Mouse (Mus musculus) forebrain, postnatal 0 days (tissue): ENCODE data around the gene Mdga1. TPM values are rescaled to one million over a fixed set of nuclear protein-coding genes. Genes with fewer than 3 reads are reported as not detected.
A peak's percentile ranks its signal among the peaks of the same experiment; 100 is the strongest.

ENCODE experiments used
- ATAC-seq: fragments of 200-750 bp; cut with Nextera tagmentation; 2 replicates; pipeline ENCODE4 v1.8.0; 2017; ENCODE audit warnings: mild to moderate bottlenecking, moderate library complexity
- DNase-seq: peaks from one replicate; pipeline ENCODE4 v3.0.0-alpha.2; 2015
- H3K27ac ChIP-seq: fragments of 300-500 bp; sonication (generic); 2 replicates; pipeline ENCODE4 v1.5.1; 2014; ENCODE audit warnings: low read depth, mild to moderate bottlenecking, antibody characterized with exemption, low read length, moderate library complexity, mixed read lengths
- H3K27me3 ChIP-seq: fragments of 300-500 bp; sonication (generic); 2 replicates; pipeline ENCODE4 v1.6.1; 2014; ENCODE audit warnings: mild to moderate bottlenecking, low read length, mixed read lengths; ENCODE audit not compliant: insufficient read depth
- H3K36me3 ChIP-seq: fragments of 300-500 bp; sonication (generic); 2 replicates; pipeline ENCODE4 v1.6.1; 2014; ENCODE audit warnings: mild to moderate bottlenecking, moderate library complexity; ENCODE audit not compliant: insufficient read depth
- H3K4me1 ChIP-seq: fragments of 300-500 bp; sonication (generic); 2 replicates; pipeline ENCODE4 v1.6.1; 2014; ENCODE audit warnings: antibody characterized with exemption; ENCODE audit not compliant: insufficient read depth
- H3K4me2 ChIP-seq: fragments of 300-500 bp; sonication (generic); 2 replicates; pipeline ENCODE4 v1.6.1; 2014; ENCODE audit warnings: low read depth, mild to moderate bottlenecking, moderate library complexity
- H3K4me3 ChIP-seq: fragments of 300-500 bp; sonication (generic); 2 replicates; pipeline ENCODE4 v1.5.1; 2014; ENCODE audit warnings: low read depth, low read length, mixed read lengths
- H3K9ac ChIP-seq: fragments of 300-500 bp; sonication (generic); 2 replicates; pipeline ENCODE4 v1.6.1; 2014; ENCODE audit warnings: mild to moderate bottlenecking
- H3K9me3 ChIP-seq: fragments of 300-500 bp; sonication (generic); 2 replicates; pipeline ENCODE4 v1.6.1; 2016; ENCODE audit warnings: low read length
- CTCF ChIP-seq: sonication (generic); IDR thresholded peaks from 2 replicates; pipeline ENCODE4 v1.5.1; 2016; ENCODE audit warnings: antibody characterized with exemption, control low read depth, low read depth
- WGBS: fragments of 180-500 bp; shearing (Covaris S2); extraction: QIAGEN DNeasy Blood & Tissue Kit; methylation state at CpG from one replicate; pipeline ENCODE4 v1.1.7; 2014; 5-methylcytosine and 5-hydroxymethylcytosine counted together
- polyA plus RNA-seq: library from polyadenylated mRNA; unstranded; fragments of >200 nt; fragmentation: Nextera tagmentation; extraction: Ambion mirVana; gene quantifications from 2 replicates; pipeline ENCODE4 v1.2.1, GENCODE M21; 2015
- total RNA-seq: library from RNA; depleted of rRNA; stranded (reverse); fragments of >200 nt; gene quantifications from 2 replicates; pipeline ENCODE4 v1.2.3, GENCODE M21; 2014

Mdga1 gene
- total and polyA plus RNA-seq, 2 experiments from 2014 or later = 10.9 to 45.7 TPM

GRCm38 (mm10) chr17:29834333-29834732 is 135.6 kb downstream of the Mdga1 start:
- H3K4me1 ChIP-seq = no peaks in the 10 kb centered on the region
- no peaks in the 10 kb centered on the region; the same call in 1 of the 2 replicates for H3K36me3 ChIP-seq
- H3K27ac ChIP-seq = peak overlapping the region; percentile 62
- no peaks in the 10 kb centered on the region for H3K27me3 ChIP-seq
- H3K4me3 ChIP-seq = no peak overlapping the region
- 50% methylated on average over 9 of the region's 9 CpGs for WGBS
- H3K9ac ChIP-seq = no peak overlapping the region
- no peak overlapping the region for H3K4me2 ChIP-seq
- peak; percentile 32 for DNase-seq
- H3K9me3 ChIP-seq = no peaks in the 10 kb centered on the region
- no peak; the same call in 1 of the 2 replicates for ATAC-seq
- no peak for TF ChIP-seq CTCF

GRCm38 (mm10) chr17:29831696-29832095 is 138.2 kb downstream of the Mdga1 start:
- ATAC-seq = no peak
- 89% methylated on average over 11 of the region's 11 CpGs for WGBS

GRCm38 (mm10) chr17:29829136-29829535 is 140.8 kb downstream of the Mdga1 start:
- Histone ChIP-seq H3K27ac (no peak overlapping the region), H3K4me1 (no peaks in the 10 kb centered on the region), H3K9ac (no peak overlapping the region), H3K9me3 (no peaks in the 10 kb centered on the region), H3K4me3 (no peak overlapping the region), H3K36me3 (no peaks in the 10 kb centered on the region; the same call in 1 of the 2 replicates), H3K4me2 (no peak overlapping the region), H3K27me3 (no peaks in the 10 kb centered on the region)
- WGBS = 59% methylated on average over 7 of the region's 7 CpGs
- ATAC-seq (no peak), DNase-seq (no peak)
- TF ChIP-seq CTCF = no peak

More at GRCm38 (mm10) chr17:29831696-29832095, 138.2 kb downstream of the Mdga1 start:
- no peak overlapping the region for H3K27ac ChIP-seq
- H3K4me2 ChIP-seq = no peak overlapping the region
- no peak overlapping the region for H3K9ac ChIP-seq
- no peaks in the 10 kb centered on the region for H3K4me1 ChIP-seq
- DNase-seq = no peak
- H3K4me3 ChIP-seq = no peak overlapping the region
- no peaks in the 10 kb centered on the region for H3K27me3 ChIP-seq
- H3K36me3 ChIP-seq = no peaks in the 10 kb centered on the region; the same call in 1 of the 2 replicates
- no peak for TF ChIP-seq CTCF
- H3K9me3 ChIP-seq = no peaks in the 10 kb centered on the region

DNA sequence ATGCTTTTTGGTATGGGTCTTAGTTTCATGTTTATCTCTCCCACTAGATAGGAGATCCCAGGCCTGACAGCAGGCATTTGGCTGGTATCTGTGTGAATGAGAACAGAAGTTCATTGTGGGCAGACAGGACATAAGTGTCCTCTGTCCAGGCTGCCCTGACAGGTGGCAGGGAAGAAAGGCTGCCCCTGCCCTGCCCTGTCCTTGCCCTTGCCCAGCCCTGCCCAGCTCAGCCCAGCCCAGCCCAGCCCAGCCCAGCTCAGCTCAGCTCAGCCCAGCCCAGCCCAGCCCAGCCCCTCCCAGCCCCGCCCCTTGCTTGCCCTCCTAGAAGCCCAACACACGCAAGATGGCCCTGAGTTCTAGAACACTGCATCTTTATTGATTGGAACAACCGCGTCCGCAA is 142.3 kb downstream of the Mdga1 start:
- Histone ChIP-seq H3K4me1 (no peaks in the 10 kb centered on the region), H3K9ac (no peak overlapping the region), H3K27me3 (no peaks in the 10 kb centered on the region), H3K9me3 (no peaks in the 10 kb centered on the region), H3K4me2 (no peak overlapping the region), H3K36me3 (no peaks in the 10 kb centered on the region; the same call in 1 of the 2 replicates), H3K4me3 (no peak overlapping the region), H3K27ac (no peak overlapping the region)
- DNase-seq (no peak), ATAC-seq (no peak)
- WGBS = 67% methylated on average over 5 of the region's 5 CpGs
- TF ChIP-seq CTCF = no peak

GRCm38 (mm10) chr17:29824512-29825120 is 145.3 kb downstream of the Mdga1 start:
- no peak overlapping the region for H3K4me2 ChIP-seq
- 75% methylated on average over 4 of the region's 4 CpGs for WGBS
- DNase-seq = no peak
- TF ChIP-seq CTCF = no peak
- no peak overlapping the region for H3K4me3 ChIP-seq
- no peaks in the 10 kb centered on the region for H3K36me3 ChIP-seq
- H3K9me3 ChIP-seq = no peaks in the 10 kb centered on the region
- no peak overlapping the region for H3K27ac ChIP-seq
- no peak for ATAC-seq
- no peaks in the 10 kb centered on the region for H3K27me3 ChIP-seq
- H3K9ac ChIP-seq = no peak overlapping the region
- no peaks in the 10 kb centered on the region for H3K4me1 ChIP-seq

DNA sequence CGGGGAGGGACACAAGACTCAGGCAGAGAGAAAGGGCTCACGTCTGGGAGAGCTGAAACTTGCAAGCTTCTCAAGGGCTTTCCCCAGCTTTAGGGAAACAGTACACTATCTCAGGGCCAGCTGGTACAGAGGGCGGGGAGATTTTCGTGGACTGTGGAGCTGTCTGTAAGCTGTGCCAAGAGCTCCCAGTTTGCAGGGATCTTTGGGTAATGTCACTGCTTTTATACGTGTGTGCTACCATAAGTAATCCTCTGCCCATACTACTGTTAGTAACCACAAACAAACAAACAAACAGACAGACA is 145.7 kb downstream of the Mdga1 start:
- no peaks in the 10 kb centered on the region for H3K36me3 ChIP-seq

DNA sequence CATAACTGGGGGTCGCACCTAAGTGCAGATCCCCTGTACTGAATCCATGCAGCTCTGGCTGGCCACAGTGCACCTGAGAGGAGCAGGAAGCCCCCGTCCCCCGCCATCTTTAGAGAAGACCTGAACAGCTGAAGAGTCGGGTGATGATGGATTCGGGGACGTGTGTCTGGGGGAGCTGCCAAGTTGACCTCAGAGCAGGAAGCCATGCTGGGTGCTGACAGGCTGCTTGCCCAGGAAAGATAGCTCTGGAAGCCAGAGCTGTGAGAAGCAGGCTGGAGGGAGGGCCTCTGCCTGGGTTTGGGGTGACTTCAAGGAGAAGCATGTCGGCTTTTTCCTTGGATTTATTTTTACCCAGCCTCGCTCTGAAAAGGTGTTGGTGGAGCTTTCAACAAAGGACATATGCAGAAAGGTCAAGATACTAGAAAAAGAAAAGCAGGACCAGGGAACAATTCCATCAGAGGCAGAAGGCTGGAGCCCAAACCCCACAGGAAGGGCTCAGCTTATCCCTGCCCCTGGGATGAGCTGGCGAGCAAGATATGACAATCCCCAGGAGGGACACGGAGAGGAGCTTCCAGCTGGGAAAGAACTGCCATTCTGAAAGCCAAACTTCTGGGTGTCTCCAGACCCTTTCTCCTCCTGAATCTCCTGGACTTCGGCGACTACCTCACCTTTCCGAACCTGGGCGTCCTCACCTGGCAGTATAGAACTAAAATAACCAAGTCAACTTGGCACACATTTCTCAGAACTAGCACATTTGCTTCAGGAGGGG is 146.3 kb downstream of the Mdga1 start:
- DNase-seq (no peak), ATAC-seq (no peak)
- TF ChIP-seq CTCF = no peak
- H3K4me3 ChIP-seq = no peak overlapping the region
- WGBS = 73% methylated on average over 14 of the region's 14 CpGs
- no peaks in the 10 kb centered on the region for H3K27me3 ChIP-seq
- H3K4me1 ChIP-seq = no peaks in the 10 kb centered on the region
- no peak overlapping the region for H3K4me2 ChIP-seq
- no peak overlapping the region for H3K27ac ChIP-seq
- H3K9me3 ChIP-seq = no peaks in the 10 kb centered on the region
- H3K9ac ChIP-seq = no peak overlapping the region
- H3K36me3 ChIP-seq = no peaks in the 10 kb centered on the region

More for the DNA sequence above, 145.7 kb downstream of the Mdga1 start:
- H3K4me3 ChIP-seq = no peak overlapping the region
- 49% methylated on average over 5 of the region's 5 CpGs for WGBS
- no peak for ATAC-seq
- DNase-seq = no peak
- H3K4me1 ChIP-seq = no peaks in the 10 kb centered on the region
- no peak for TF ChIP-seq CTCF
- H3K27ac ChIP-seq = no peak overlapping the region
- H3K4me2 ChIP-seq = no peak overlapping the region
- H3K9me3 ChIP-seq = no peaks in the 10 kb centered on the region
- no peaks in the 10 kb centered on the region for H3K27me3 ChIP-seq
- H3K9ac ChIP-seq = no peak overlapping the region
